Mouse (Mus musculus) layer of hippocampus, adult 9-11 months (tissue): ENCODE data around the gene Kdm6b.
"Not testable (repeated sequence)": the region's sequence is repeated elsewhere in the genome, so short reads cannot be mapped to it uniquely, and the experiment has no call there.

Experiments used
- DNase-seq: peaks from one replicate; pipeline ENCODE4 v3.0.0; 2022

The Kdm6b gene

DNA sequence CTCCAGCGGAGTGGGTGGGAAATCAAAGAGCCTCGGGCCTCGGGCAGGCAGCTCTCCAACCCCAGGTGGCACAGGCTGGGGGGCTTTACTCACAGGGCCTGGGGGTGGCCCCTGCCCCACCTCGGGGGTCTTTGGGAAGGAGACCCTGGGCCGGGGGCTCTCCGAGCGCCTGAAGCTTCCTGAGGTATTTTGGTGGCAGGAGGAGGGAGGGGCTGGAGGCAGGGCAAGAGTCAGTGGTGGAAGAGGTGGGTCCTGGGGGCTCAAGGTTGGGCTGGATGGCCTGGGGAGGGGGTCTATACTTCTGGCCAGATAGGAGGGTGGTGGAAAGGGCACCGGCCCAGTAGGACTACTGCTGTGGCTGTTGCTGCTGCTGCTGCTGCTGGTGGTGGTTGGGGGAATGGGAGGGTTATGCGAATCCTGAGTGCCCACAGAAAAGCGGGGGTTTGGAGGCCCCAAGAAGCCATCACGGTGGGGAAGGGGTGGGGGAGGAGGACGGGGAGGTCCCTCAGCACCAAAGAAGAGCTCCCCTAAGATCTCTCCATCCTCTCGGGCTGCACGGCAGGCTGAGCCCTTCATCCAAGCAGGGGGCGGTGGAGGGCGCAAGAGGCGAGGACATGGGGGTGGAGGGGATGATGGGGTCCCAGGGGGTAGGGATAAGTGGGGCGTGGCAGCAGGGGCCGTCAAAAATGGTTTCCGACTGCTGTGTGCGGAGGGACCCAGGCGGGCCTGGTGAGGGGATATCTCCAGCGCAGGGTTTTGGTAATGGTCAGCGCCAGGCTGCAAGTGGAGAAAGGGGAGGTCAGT is 7.9 kb downstream of the Kdm6b start:
- no peak for DNase-seq

DNA sequence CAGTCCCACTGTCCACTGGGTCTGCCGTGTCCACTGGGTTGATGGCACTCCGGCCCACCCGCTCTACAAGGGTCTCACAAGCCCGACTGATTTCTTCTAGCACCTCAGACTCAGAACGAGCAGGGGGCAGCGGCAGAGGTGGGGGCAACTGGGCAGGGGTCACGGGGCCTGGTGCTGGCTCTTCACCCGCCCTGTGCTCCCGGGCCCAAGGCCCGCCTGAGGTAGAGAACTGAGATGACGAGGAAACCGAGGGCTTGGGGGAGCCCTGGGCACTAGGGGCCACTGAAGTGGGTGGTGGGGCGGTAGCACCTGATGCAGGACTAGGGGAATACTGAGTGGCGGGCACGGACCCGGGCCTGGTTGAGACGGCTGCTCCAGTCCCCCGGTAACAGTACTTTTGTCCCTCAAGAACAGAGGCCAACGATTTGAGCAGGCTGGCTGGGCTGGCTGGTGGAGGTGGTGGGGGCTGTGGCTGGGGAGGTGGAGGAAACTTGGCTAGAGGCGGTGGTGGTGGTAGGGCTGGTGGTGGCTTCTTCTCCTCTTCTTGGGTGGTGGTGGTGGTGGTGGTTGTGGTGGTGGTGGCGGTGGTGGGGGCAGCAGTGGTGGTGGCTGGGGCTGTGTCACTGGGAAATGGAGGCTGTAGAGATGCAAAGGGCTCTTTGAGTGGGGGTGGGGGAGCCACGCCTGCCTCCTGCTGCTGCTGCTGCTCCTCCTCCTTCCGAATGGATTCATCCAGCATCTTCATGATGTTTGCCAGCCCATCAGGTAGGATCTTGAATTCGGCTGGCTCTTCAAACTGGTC is 8.7 kb downstream of the Kdm6b start:
- DNase-seq: no peak

GRCm38 (mm10) chr11:69403691-69404594 is 9.5 kb downstream of the Kdm6b start:
- DNase-seq: no peak

DNA sequence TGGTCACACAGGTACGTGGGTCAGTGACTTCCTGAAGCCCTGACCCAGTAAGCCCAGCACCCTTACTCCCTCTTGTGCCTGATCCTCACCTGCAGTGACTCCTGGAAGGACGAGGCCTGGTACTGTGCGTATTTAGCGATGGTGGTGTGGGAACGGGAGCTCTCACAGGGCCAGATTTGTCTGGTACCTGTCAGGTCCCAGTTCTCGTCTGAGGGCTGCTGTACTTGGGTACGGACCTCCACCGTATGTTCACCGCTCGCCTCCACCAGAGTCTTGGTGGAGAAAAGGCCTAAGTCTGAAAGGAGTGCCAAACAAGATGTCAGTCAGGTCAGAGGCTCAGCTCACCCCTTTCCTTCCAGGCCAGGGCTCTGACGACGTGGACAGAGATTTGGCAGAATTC is 11.5 kb downstream of the Kdm6b start:
- DNase-seq: no peak

GRCm38 (mm10) chr11:69401210-69401637 is 12.3 kb downstream of the Kdm6b start:
- DNase-seq: peak; percentile 93

- DNase-seq: no peak
Observed at GRCm38 (mm10) chr11:69400083-69400850, 13.2 kb downstream of the Kdm6b start.

DNA sequence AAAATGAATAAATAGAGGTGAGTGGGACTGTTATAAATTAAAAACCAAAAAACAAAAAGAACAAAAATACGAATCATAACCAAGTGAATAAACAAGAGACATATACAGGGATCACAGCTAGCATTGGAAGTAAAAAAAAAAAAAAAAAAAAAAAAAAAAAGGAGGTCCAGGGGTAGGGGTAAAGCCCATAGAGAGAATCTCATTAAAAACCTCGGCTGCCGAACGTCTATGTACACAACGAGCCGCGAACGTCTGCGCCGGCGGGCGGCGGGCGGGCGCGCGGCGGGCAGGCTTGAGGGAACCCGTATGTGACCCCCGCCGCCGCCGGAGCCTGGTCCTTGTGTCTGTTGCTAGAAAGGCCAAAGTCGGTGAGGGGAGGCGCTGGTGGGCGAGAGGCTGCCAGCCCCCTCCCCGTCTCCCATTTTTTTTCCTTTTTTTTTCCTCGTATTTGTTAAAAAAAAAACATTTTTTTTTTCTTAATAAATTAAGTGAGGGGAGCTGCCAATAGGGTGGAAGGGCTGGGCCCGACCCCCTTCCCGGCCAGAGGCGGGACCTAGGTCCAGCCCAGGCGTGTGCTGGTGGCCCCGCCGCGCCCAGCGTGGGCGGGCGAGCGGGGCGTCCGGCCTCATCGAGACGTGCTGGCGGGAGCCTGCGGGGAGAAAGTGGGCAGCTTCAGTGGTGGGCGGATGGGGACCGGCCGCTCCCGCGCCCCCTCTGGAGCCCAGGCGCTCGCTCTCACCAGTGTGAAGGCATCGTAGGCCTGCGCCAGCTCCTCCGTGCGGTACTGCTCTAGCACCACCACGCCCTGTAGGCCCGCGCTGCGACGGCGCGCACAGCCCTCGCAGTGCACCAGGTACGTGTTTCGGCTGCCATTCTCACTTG is 14.0 kb downstream of the Kdm6b start:
- DNase-seq: no peak

DNA sequence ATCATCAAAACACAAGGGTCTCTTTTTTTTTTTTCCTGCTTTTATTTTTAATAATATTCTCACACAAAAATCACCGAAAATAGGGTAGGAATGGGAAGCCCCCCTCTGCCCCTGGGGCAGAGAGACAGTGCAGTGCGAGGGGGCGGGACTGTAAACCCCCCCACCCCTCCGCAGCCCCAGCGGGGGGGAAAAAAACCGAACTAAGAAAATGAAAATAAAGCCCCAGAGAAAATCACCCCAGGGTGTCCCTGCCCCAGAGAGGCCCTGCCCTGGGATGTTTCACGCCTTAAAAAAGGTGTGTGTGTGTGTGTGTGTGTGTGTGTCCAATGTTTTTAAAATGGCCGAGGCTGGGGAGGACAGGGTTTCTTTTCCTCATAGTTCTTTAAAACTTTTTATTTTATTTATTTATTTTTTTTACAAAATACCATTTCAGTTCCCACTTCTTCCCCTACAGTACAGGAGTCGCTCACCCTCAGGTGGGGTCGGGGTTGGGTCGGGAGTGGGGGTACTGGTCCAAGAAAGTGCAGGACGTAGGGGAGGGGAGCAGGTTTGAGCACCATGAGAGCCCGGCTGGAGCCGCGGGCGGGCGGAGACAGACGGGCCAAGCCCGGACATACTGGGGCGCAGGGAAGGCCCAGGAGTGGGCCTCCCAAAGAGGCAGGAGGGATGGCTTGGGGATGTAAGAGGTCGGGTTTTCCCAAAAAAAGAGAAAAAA is 14.8 kb downstream of the Kdm6b start:
- DNase-seq: no peak

GRCm38 (mm10) chr11:69398059-69398458 is 15.4 kb downstream of the Kdm6b start, which contains the start of gene Tmem88:
Gene Tmem88, minus strand, starts transcription at chr11:69398234.
- no peak for DNase-seq

GRCm38 (mm10) chr11:69397581-69398057 is 15.9 kb downstream of the Kdm6b start:
- no peak for DNase-seq

DNA sequence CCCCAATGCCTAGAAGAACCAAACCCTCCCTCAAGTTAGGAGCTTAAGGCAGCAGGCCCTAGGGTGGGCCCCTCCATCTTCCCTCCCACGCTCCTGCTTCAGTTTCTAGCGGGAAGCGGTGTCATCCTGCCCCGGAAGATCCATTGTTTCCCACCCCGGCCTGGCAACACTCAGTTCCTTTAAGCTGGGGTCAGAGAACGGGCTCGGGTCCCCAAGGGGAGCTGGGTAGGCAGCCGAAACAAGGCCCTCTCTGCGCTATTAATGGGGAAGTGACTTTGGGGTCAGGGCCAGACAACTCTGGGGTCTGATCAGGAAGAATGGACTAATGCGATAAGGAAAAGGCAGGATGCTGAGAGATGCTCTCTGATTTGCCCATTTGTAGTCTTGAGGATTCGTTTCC is 16.7 kb downstream of the Kdm6b start:
- no peak for DNase-seq

DNA sequence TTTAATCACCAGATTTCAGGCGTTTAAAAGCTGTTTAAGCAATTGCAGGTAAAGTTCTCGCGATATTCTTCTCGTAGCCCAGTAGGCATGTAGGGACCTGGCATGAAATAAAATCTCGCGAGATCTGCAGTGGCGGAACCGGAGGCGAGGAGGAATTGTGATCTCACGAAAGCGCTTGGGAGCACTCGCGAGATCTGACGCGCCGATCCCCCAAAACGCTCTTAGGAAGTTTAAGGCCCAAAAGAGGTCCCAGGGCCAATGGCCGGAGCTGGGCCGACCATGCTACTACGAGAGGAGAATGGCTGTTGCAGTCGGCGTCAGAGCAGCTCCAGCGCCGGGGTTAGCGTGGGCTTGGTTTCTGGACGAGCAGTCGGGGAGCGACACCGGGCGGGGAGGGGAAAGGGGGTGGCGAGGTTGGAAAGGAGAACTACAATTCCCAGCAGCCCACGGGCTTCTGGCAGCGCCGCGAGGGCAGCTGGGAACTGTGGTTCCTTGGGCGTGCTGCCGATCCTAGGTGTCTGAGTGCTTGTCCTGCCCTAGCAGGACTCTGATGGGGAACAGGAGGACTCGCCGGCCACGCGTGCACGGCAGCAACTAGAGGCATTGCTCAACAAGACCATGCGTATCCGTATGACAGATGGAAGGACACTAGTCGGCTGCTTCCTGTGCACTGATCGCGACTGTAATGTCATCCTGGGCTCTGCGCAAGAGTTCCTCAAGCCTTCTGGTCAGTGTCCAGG is 17.7 kb downstream of the Kdm6b start:
- DNase-seq: peak; percentile 99

GRCm38 (mm10) chr11:69395235-69395633 is 18.2 kb downstream of the Kdm6b start, which contains the start of the genes Naa38 and Cyb5d1:
Gene Naa38, plus strand, starts transcription at chr11:69395487.
Gene Cyb5d1, minus strand, starts transcription at chr11:69395631.
- peak; percentile 93 for DNase-seq

GRCm38 (mm10) chr11:69394591-69395167 is 18.8 kb downstream of the Kdm6b start:
- not testable (repeated sequence) for DNase-seq

DNA sequence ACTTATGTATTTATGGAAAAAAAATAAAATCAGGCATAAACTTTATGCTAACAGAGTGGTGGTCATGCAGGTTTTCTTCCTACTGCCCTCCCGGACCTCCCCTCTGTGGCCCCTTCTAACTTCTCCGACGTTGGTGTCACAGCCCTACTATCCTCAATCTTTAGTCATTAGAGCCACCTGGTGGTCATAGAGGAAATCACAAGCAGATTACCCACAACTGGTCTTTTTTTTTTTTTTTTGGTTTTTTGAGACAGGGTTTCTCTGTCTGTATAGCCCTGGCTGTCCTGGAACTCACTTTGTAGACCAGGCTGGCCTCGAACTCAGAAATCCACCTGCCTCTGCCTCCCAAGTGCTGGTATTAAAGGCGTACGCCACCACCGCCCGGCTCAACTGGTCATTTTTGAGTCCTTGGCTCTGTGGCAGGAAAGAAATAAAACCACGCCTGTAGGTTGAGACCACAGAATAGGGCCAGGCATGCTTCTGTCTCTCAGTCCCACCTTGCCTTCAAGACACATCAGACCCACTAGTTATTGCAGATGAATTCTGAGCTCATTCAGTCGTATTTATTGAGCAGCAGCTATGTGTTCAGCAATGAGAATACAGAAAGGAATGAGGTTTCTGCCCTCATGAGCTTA is 23.0 kb downstream of the Kdm6b start:
- DNase-seq: no peak

DNA sequence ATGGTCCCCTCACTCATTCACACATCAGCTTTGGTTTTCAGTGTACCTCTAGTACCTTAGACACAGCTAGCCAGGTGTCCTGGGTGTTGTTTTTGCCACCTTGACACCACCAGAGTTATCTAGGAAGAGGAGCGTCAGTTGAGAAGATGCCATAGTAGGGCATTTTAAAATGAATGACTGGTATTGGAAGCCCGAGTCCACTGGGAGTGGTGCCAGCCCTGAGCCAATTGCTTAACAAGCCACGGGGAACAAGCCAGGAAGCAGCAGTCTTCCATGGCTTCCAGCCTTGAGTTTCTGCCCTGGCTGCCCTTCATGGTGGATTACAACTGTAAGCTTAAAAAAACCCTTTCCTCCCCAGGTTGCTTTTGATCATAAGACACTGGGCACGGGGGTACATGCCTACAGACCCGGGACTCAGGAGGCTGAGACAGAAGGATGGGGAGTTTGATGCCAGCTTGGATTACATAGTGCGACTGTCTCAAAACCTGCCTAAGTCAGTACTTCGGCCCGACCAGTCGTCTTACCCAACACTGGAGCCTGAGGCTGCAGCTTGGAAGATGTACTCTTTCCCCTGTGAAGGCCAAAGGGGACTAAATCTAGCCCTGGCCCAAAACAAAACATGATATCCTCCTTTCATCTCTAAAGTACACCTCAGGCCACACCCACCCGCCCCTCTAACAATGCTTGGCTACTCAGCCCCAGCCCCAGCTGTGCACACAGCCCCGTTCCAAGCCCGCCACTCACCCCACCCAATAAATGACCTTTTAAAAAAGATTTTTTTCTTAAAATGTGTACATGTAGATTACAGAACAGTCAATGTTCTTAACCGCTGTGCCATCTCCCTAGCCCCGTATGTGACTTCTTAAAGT is 23.7 kb downstream of the Kdm6b start:
- no peak for DNase-seq

- DNase-seq: no peak
Observed at GRCm38 (mm10) chr11:69388680-69389079, 24.8 kb downstream of the Kdm6b start.
